Mouse (Mus musculus): Measurements from ENCODE around the gene Ctbp1. TPM values are rescaled to one million over a fixed set of nuclear protein-coding genes. Genes with fewer than 3 reads are reported as not detected.

Ctbp1 gene
- polyA plus RNA-seq (2014; fragmentation: Nextera tagmentation; extraction: Ambion mirVana): 323 and 344 TPM in 2 replicates

DNA sequence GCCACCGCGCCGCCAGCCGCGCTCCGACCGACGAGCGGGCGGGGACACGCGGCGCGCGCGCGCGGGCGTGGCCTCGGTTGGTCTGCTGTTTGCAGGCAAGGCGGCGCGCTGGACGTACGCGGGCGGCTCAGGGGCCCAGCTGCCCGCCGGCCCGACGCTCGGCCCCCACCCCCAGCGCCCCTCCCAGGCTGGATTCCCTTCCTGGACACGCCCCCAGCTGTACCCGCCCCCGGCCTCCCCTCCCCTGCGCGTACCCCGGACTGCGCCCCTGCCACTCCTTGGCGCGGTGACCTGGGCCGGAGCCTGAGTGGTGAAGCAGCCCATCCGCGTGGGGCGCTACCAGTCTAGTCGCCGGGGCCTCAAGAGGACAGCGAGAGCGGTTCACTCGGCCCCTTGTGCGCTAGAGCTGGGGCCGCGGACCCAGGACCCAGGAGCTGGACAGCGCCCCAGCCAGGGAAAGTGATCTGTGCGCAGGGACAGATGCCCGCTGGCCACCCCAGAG is at the start of gene Ctbp1:
TSS of gene Ctbp1 (minus strand) at position 42 of the 502 bp plus-strand sequence.
- Histone ChIP-seq H3K4me3 (ENCODE audit: low read depth, low read length) (peak within 1 kb of the TSS; percentile 88), H3K27ac (ENCODE audit: low read length) (peak within 1 kb of the TSS; percentile 96), H3K4me1 (ENCODE audit: control insufficient read depth, insufficient read depth, low read length) (peaks cover 23% of the 10 kb centered on the region), H3K4me2 (replicated peaks; ENCODE audit: low read depth, low read length) (peak within 1 kb of the TSS; percentile 86), H3K9me3 (ENCODE audit: control insufficient read depth, low read depth, low read length) (no peaks in the 10 kb centered on the region), H3K9ac (replicated peaks; ENCODE audit: low read depth, low read length) (peak within 1 kb of the TSS; percentile 89), H3K36me3 (ENCODE audit: control insufficient read depth, insufficient read depth, low read length) (peaks cover 14% of the 10 kb centered on the region; the same call in 1 of the 2 replicates), H3K27me3 (ENCODE audit: control insufficient read depth, insufficient read depth, low read length) (no peaks in the 10 kb centered on the region)
- WGBS: 1% methylated on average over 38 of the region's 57 CpGs
- ATAC-seq (ENCODE audit: insufficient number of reproducible peaks, insufficient read depth, low FRiP score, low read depth): peak; percentile 88

DNA sequence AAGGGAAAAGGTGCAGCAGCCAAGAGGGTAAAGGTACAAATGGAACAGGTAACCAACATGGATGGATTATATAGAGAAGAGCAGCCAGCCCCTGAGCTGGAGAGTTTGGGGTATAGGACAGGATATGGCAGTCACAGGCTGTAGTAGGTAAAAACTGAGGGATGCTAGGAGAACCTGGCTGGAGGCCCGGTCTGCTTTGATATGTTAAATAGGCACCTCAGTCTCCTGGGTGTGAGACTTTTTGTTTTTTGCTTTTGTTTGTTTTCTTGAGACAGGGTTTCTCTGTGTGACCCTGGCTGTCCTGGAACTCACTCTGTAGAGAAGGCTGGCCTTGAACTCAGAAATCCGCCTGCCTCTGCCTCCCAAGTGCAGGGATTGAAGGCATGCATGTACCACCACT is 49.7 kb upstream of the Ctbp1 start:
- H3K36me3 ChIP-seq (ENCODE audit: control insufficient read depth, insufficient read depth, low read length): no peaks in the 10 kb centered on the region
- H3K27ac ChIP-seq (ENCODE audit: low read length): no peak overlapping the region
- no peaks in the 10 kb centered on the region for H3K27me3 ChIP-seq (ENCODE audit: control insufficient read depth, insufficient read depth, low read length)
- no peak for ATAC-seq (ENCODE audit: insufficient number of reproducible peaks, insufficient read depth, low FRiP score, low read depth)
- H3K9me3 ChIP-seq (ENCODE audit: control insufficient read depth, low read depth, low read length): no peaks in the 10 kb centered on the region
- no peak overlapping the region for H3K4me3 ChIP-seq (ENCODE audit: low read depth, low read length)
- 43% methylated on average over 2 of the region's 2 CpGs for WGBS
- H3K9ac ChIP-seq (replicated peaks; ENCODE audit: low read depth, low read length): no peak overlapping the region
- no peaks in the 10 kb centered on the region for H3K4me1 ChIP-seq (ENCODE audit: control insufficient read depth, insufficient read depth, low read length)
- H3K4me2 ChIP-seq (replicated peaks; ENCODE audit: low read depth, low read length): no peak overlapping the region

- Histone ChIP-seq H3K9ac (replicated peaks; ENCODE audit: low read depth, low read length) (no peak overlapping the region), H3K4me3 (ENCODE audit: low read depth, low read length) (no peak overlapping the region), H3K27ac (ENCODE audit: low read length) (no peak overlapping the region), H3K9me3 (ENCODE audit: control insufficient read depth, low read depth, low read length) (no peaks in the 10 kb centered on the region), H3K4me2 (replicated peaks; ENCODE audit: low read depth, low read length) (no peak overlapping the region), H3K27me3 (ENCODE audit: control insufficient read depth, insufficient read depth, low read length) (no peaks in the 10 kb centered on the region), H3K36me3 (ENCODE audit: control insufficient read depth, insufficient read depth, low read length) (no peaks in the 10 kb centered on the region), H3K4me1 (ENCODE audit: control insufficient read depth, insufficient read depth, low read length) (no peaks in the 10 kb centered on the region)
- ATAC-seq (ENCODE audit: insufficient number of reproducible peaks, insufficient read depth, low FRiP score, low read depth): no peak
- WGBS: 79% methylated on average over 7 of the region's 7 CpGs
Measured at GRCm38 (mm10) chr5:33312192-33312591, 37.4 kb upstream of the Ctbp1 start.

DNA sequence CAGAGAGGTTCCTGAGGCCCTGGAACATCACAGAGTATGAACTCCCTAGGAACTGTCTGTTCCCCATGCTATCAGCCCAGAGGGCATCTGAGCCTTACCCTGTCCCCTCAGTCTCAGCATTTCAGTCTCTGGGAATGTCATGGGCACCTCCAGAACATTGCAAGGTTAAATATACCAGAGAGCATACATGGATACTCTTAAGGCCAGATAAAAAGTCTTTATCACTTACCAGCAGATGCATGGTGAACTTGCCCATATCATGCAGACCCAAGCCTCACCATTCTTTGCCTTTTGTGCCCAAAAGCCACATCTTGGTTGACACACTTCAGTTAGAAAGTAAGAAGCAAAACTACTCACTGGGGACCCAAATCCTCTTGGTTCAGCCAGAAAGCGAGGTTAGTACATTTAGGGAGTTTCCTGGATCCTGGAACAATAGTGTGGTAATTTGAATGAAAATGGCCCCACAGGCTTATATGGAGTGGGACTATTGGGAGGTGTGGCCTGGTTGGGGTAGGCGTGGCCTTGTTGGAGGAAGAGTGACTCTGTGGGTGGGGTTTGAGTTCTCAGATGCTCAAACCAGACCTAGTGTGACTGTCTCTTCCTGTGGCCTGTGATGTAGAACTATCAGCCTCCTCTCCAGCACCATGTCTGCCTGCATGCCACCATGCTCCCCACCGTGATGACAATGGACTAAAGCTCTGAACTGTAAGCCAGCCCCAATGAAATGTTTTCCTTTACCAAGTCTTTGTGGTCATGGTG is 36.1 kb upstream of the Ctbp1 start:
- WGBS: 83% methylated on average over 3 of the region's 3 CpGs
- Histone ChIP-seq H3K4me3 (ENCODE audit: low read depth, low read length) (no peak overlapping the region), H3K9me3 (ENCODE audit: control insufficient read depth, low read depth, low read length) (no peaks in the 10 kb centered on the region), H3K27ac (ENCODE audit: low read length) (no peak overlapping the region), H3K36me3 (ENCODE audit: control insufficient read depth, insufficient read depth, low read length) (no peaks in the 10 kb centered on the region), H3K4me2 (replicated peaks; ENCODE audit: low read depth, low read length) (no peak overlapping the region), H3K27me3 (ENCODE audit: control insufficient read depth, insufficient read depth, low read length) (no peaks in the 10 kb centered on the region), H3K9ac (replicated peaks; ENCODE audit: low read depth, low read length) (no peak overlapping the region), H3K4me1 (ENCODE audit: control insufficient read depth, insufficient read depth, low read length) (no peaks in the 10 kb centered on the region)
- no peak for ATAC-seq (ENCODE audit: insufficient number of reproducible peaks, insufficient read depth, low FRiP score, low read depth)

DNA sequence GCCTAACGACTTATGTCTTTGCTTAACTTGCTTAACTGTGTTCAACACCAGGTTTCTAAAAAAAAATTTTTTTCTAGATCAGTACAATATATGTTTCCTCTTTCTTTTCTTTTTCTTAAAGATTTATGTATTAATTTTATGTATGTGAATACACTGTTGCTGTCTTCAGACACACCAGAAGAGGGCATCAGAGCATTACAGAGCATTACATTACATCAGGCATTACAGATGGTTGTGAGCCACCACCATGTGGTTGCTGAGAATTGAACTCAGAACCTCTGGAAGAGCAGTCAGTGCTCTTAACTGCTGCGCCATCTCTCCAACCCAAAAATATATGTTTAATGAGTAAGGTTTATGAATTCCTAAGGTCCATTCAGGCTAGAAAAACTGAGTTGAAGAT is 27.0 kb upstream of the Ctbp1 start:
- Histone ChIP-seq H3K4me3 (ENCODE audit: low read depth, low read length) (no peak overlapping the region), H3K27ac (ENCODE audit: low read length) (no peak overlapping the region), H3K27me3 (ENCODE audit: control insufficient read depth, insufficient read depth, low read length) (no peaks in the 10 kb centered on the region), H3K9ac (replicated peaks; ENCODE audit: low read depth, low read length) (no peak overlapping the region), H3K4me2 (replicated peaks; ENCODE audit: low read depth, low read length) (no peak overlapping the region), H3K4me1 (ENCODE audit: control insufficient read depth, insufficient read depth, low read length) (no peaks in the 10 kb centered on the region), H3K9me3 (ENCODE audit: control insufficient read depth, low read depth, low read length) (no peaks in the 10 kb centered on the region), H3K36me3 (ENCODE audit: control insufficient read depth, insufficient read depth, low read length) (no peaks in the 10 kb centered on the region)
- 86% methylated on average over 2 of the region's 2 CpGs for WGBS
- no peak for ATAC-seq (ENCODE audit: insufficient number of reproducible peaks, insufficient read depth, low FRiP score, low read depth)

- no peaks in the 10 kb centered on the region for H3K36me3 ChIP-seq (ENCODE audit: control insufficient read depth, insufficient read depth, low read length)
- H3K4me1 ChIP-seq (ENCODE audit: control insufficient read depth, insufficient read depth, low read length): 0 out of 2 replicates have a peak, but pooled peaks cover 2% of the 10 kb centered on the region
- WGBS: 72% methylated on average over 6 of the region's 6 CpGs
- H3K9ac ChIP-seq (replicated peaks; ENCODE audit: low read depth, low read length): no peak overlapping the region
- H3K27ac ChIP-seq (ENCODE audit: low read length): no peak overlapping the region
- H3K4me2 ChIP-seq (replicated peaks; ENCODE audit: low read depth, low read length): no peak overlapping the region
- no peak for ATAC-seq (ENCODE audit: insufficient number of reproducible peaks, insufficient read depth, low FRiP score, low read depth)
- H3K9me3 ChIP-seq (ENCODE audit: control insufficient read depth, low read depth, low read length): no peaks in the 10 kb centered on the region
- H3K4me3 ChIP-seq (ENCODE audit: low read depth, low read length): no peak overlapping the region
- no peaks in the 10 kb centered on the region for H3K27me3 ChIP-seq (ENCODE audit: control insufficient read depth, insufficient read depth, low read length)
Measured at GRCm38 (mm10) chr5:33297164-33297563, 22.4 kb upstream of the Ctbp1 start.

DNA sequence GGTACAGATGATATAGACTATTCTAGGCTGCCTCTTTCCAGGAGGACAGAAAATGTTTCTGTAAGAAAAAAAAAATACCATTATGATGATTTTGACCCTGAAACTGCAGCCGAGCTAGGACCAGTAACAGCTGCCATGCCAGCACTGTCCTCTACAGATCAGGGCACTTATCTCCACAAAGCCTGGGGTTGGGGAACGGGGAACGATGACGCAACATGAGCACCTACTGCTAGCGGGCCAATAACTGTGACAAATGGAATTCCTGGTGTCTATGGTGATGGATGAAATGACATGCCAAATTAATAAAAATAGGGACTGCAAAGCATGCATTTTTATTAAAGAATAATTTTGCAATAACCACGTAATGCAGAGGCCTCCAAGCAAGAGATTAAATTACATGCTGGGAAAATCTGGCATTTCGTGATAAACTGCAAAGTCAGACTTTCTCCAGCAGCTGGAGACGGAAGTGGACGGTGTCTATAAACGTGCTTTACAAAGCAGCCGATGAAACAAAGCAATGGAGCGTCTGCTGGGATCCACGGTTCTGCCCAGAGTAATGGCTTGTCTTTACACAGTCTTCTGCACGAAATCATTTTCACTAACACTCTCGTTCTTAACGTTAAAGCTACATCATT is 19.1 kb upstream of the Ctbp1 start:
- H3K4me2 ChIP-seq (replicated peaks; ENCODE audit: low read depth, low read length): no peak overlapping the region
- no peak overlapping the region for H3K9ac ChIP-seq (replicated peaks; ENCODE audit: low read depth, low read length)
- no peaks in the 10 kb centered on the region for H3K27me3 ChIP-seq (ENCODE audit: control insufficient read depth, insufficient read depth, low read length)
- H3K9me3 ChIP-seq (ENCODE audit: control insufficient read depth, low read depth, low read length): no peaks in the 10 kb centered on the region
- WGBS: 29% methylated on average over 16 of the region's 16 CpGs
- 0 out of 2 replicates have a peak, but pooled peaks cover 2% of the 10 kb centered on the region for H3K4me1 ChIP-seq (ENCODE audit: control insufficient read depth, insufficient read depth, low read length)
- H3K27ac ChIP-seq (ENCODE audit: low read length): no peak overlapping the region
- no peaks in the 10 kb centered on the region for H3K36me3 ChIP-seq (ENCODE audit: control insufficient read depth, insufficient read depth, low read length)
- ATAC-seq (ENCODE audit: insufficient number of reproducible peaks, insufficient read depth, low FRiP score, low read depth): no peak
- H3K4me3 ChIP-seq (ENCODE audit: low read depth, low read length): no peak overlapping the region

DNA sequence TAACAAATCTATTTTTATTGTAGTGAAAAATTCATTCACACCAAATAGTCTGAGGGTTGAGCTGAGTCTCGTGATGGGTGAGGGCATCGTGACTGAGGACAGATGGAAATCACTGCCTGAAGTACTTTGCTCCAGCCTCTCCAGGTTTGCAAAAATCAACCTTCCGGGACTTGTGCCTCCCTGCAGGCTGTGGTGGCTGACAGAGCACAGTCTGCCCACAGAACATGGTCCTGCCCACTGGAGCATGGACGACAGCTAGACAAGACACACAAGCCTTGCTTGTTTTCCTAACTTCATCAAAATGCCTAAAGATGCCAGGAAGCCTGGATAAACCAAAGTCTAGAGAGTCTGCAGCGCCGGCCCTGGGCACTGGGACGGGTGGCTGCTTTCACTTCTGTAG is 9.2 kb upstream of the Ctbp1 start:
- Histone ChIP-seq H3K4me2 (replicated peaks; ENCODE audit: low read depth, low read length) (no peak overlapping the region), H3K4me1 (ENCODE audit: control insufficient read depth, insufficient read depth, low read length) (no peaks in the 10 kb centered on the region), H3K27ac (ENCODE audit: low read length) (no peak overlapping the region), H3K9me3 (ENCODE audit: control insufficient read depth, low read depth, low read length) (no peaks in the 10 kb centered on the region), H3K9ac (replicated peaks; ENCODE audit: low read depth, low read length) (no peak overlapping the region), H3K27me3 (ENCODE audit: control insufficient read depth, insufficient read depth, low read length) (no peaks in the 10 kb centered on the region), H3K36me3 (ENCODE audit: control insufficient read depth, insufficient read depth, low read length) (no peaks in the 10 kb centered on the region), H3K4me3 (ENCODE audit: low read depth, low read length) (no peak overlapping the region)
- ATAC-seq (ENCODE audit: insufficient number of reproducible peaks, insufficient read depth, low FRiP score, low read depth): no peak
- 65% methylated on average over 7 of the region's 7 CpGs for WGBS
